Mouse (Mus musculus): ENCODE results near the gene Tnk2.

- TF ChIP-seq POLR2A (IDR thresholded peaks at IDR 0.05; ENCODE audit: borderline replicate concordance, low read depth, low read length) = no peak
- TF ChIP-seq CTCF (IDR thresholded peaks at IDR 0.05; ENCODE audit: low read depth, low read length) = no peak
Observed at GRCm38 (mm10) chr16:32707111-32707823, 63.6 kb downstream of the Tnk2 start.
